Mouse (Mus musculus): ENCODE results near the gene Lrrn2. TPM values are rescaled to one million over a fixed set of nuclear protein-coding genes. Genes with fewer than 3 reads are reported as not detected.

The Lrrn2 gene
- polyA plus RNA-seq, 1 experiment = not detected

DNA sequence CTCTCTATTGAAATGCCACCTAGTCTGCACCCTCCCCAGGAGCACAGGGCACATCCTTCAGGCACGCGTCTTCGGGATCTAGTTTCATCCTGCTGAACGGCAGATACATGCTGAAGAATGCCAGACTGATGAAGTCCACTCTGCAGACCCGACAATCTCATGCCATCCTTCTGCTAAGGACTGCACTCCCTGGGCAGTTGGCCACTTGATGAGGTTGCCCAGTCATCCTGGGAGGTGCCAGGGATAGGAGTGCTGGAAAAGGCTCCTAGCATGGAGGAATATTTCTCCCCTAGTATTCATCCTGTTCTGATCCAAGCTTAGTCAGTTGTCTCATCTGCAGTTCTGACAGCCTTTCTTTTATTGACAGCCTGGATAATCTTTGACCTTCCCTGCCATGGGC lies 20.9 kb downstream of the Lrrn2 start:
- TF ChIP-seq GATA1 (IDR thresholded peaks at IDR 0.05; ENCODE audit: borderline replicate concordance, low read length) (no peak), FLI1 (IDR thresholded peaks at IDR 0.05; ENCODE audit: low read length) (no peak)
- Histone ChIP-seq H3K4me1 (no peaks in the 10 kb centered on the region), H3K9me3 (0 out of 2 replicates have a peak, but pooled peaks cover 3% of the 10 kb centered on the region), H3K4me3 (replicated peaks) (no peak overlapping the region), H3K27me3 (replicated peaks) (peaks cover 69% of the 10 kb centered on the region), H3K36me3 (replicated peaks; ENCODE audit: low read length) (no peaks in the 10 kb centered on the region)

DNA sequence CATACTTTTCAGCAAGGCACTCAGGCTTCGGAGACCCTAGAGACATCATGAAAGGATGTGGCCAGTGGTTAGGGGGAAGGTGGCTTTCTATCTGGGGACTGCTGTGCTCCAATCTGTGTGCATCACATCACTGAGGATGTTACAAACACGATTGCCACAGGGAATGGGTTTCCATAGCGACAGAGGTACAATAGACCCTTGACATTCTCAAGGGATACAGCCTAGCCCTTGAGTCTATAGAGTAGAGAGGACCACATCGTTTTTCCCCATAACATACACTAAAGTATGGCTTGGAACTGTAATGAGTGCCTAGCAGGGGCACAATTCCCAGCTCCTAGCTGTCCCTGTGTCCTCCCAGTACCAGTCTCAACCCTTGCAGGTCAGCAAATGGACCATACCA lies 23.4 kb downstream of the Lrrn2 start:
- H3K4me1 ChIP-seq = no peaks in the 10 kb centered on the region
- H3K27me3 ChIP-seq (replicated peaks) = peaks cover 61% of the 10 kb centered on the region
- no peaks in the 10 kb centered on the region for H3K36me3 ChIP-seq (replicated peaks; ENCODE audit: low read length)
- H3K4me3 ChIP-seq (replicated peaks) = no peak overlapping the region
- TF ChIP-seq FLI1 (IDR thresholded peaks at IDR 0.05; ENCODE audit: low read length) (no peak), GATA1 (IDR thresholded peaks at IDR 0.05; ENCODE audit: borderline replicate concordance, low read length) (no peak)
- H3K9me3 ChIP-seq = peaks cover 8% of the 10 kb centered on the region; the same call in 1 of the 2 replicates

DNA sequence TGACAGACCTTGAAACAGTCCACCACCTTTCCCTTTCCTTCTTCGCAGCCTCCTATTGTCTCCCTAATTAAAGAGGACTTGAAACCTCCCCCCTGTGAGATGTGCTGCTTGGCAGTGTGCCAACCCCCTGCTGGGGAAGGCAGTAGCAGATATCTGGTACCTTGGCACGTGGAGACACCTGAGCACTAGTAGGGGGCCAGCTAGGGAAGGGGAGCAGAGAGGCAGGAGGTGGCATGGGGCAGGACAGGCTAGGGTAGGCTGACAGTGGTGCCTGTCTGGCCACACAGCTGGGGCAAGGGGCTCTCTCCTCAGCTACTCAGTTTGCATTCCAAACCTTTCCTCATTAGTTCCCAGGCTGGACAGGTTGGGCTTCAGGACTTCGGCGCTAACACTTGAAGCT lies 29.0 kb downstream of the Lrrn2 start:
- Histone ChIP-seq H3K36me3 (replicated peaks; ENCODE audit: low read length) (no peaks in the 10 kb centered on the region), H3K9me3 (peaks cover 15% of the 10 kb centered on the region), H3K27me3 (replicated peaks) (peaks cover 57% of the 10 kb centered on the region), H3K4me3 (replicated peaks) (peak overlapping the region; percentile 35), H3K4me1 (no peaks in the 10 kb centered on the region)
- TF ChIP-seq GATA1 (IDR thresholded peaks at IDR 0.05; ENCODE audit: borderline replicate concordance, low read length) = no peak

DNA sequence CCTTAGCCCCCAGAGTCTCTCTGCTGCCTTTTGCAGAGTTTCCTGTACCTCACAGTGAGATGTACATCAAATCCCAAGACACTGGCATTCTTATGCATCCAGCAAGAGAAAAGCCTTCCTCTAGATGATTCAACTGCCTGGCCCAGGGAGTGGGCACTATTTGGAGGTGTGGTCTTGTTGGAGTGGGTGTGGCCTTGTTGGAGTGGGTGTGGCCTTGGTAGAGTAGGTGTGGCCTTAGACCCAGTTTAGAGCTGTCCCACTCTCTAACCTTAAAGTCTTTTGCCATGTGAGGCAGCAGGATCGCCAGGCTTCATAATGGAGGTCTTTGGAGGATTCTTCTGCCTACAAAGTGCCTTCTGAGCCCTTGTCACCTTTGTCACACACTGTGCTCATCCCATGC lies 29.9 kb downstream of the Lrrn2 start:
- Histone ChIP-seq H3K36me3 (replicated peaks; ENCODE audit: low read length) (no peaks in the 10 kb centered on the region), H3K27me3 (replicated peaks) (peaks cover 58% of the 10 kb centered on the region), H3K4me3 (replicated peaks) (no peak overlapping the region), H3K9me3 (peaks cover 12% of the 10 kb centered on the region), H3K4me1 (no peaks in the 10 kb centered on the region)
- TF ChIP-seq GATA1 (IDR thresholded peaks at IDR 0.05; ENCODE audit: borderline replicate concordance, low read length) = no peak
- TF ChIP-seq FLI1 (IDR thresholded peaks at IDR 0.05; ENCODE audit: low read length) = no peak

DNA sequence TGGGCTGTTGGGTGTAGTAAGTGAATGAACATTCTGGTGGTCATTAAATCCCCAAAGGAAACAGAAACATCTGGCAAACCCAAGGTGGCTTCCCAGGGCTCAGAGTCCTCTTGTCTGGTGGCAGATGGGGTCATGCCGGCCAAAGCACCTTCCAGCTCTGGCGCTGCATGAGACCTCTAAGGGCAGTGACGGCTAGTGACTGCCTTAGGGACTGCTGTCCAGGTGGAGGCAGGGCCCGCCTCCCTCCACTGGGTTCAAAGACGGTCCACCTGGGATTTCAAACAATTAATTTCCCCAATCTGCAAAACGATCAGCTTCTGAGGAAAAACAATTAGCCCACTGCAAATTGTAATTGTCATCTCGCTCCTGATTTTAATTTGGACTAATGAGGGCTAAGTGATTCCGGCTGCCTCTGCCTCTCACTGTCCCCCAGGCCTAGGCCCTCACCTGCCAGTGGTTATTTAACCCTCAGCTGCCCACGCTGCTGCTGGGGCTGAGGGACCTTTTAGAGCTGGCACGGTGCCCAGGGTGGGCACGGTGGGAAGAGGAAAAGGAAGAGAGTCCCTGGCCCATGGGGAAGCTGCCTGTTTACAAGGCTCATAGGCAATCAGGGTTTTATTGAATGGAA lies 30.5 kb downstream of the Lrrn2 start:
- peaks cover 62% of the 10 kb centered on the region for H3K27me3 ChIP-seq (replicated peaks)
- no peak for TF ChIP-seq FLI1 (IDR thresholded peaks at IDR 0.05; ENCODE audit: low read length)
- peaks cover 12% of the 10 kb centered on the region for H3K9me3 ChIP-seq
- no peak overlapping the region for H3K4me3 ChIP-seq (replicated peaks)
- no peaks in the 10 kb centered on the region for H3K36me3 ChIP-seq (replicated peaks; ENCODE audit: low read length)
- no peaks in the 10 kb centered on the region for H3K4me1 ChIP-seq

DNA sequence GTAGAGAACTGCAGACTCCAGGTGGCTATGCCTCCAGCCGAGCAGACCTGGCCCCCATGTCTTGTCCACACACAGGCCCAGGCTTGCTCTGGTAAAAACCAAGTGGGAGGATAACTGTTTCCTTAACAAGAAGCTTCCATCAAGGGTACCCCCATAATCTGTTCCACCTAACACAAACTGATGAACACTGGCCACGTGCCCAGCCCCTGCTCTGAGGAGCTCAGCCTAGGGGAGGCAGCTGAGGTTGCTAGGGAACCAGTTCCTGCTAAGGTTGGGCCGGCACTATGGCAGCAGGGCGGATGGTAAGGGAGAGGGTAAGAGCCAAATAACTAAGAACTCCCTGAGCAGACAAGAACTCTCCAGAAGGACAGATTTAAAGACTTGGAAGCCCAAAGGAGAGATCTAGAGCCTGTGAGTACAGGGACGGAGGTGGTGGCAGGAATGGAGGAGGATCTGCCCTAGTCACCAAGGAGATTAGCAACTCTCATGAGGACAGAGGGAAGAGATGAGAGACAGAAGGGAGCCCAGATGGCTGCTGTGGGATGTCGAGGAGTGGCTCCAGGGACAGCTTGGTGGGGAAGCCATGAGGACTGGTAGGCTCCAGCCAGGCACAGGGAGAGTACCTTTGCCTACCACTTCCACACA lies 35.9 kb downstream of the Lrrn2 start:
- no peak for TF ChIP-seq GATA1 (IDR thresholded peaks at IDR 0.05; ENCODE audit: borderline replicate concordance, low read length)
- TF ChIP-seq FLI1 (IDR thresholded peaks at IDR 0.05; ENCODE audit: low read length) = no peak
- H3K4me3 ChIP-seq (replicated peaks) = no peak overlapping the region
- no peaks in the 10 kb centered on the region for H3K36me3 ChIP-seq (replicated peaks; ENCODE audit: low read length)
- no peaks in the 10 kb centered on the region; the same call in 1 of the 2 replicates for H3K4me1 ChIP-seq
- peaks cover 78% of the 10 kb centered on the region for H3K27me3 ChIP-seq (replicated peaks)
- H3K9me3 ChIP-seq = no peaks in the 10 kb centered on the region

DNA sequence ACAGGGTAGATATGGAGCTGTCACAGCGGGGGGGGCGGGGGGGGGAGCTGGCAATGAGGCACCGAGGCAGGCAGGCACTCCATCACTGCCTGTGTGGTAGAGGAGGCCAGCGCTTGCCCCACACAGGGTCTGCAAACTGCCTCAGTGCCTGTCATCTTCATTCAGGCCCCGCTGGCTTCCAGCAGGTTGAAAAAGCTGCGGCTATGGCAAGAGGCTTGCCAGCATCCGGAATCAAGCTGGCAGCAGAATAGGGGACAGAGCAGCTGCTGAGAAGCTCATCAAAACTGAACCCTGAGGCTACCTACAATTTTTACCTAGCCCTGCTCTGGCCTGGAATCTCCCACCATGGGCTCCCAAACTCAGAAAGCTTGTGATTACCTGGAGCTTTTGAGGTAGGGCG lies 37.5 kb downstream of the Lrrn2 start:
- Histone ChIP-seq H3K4me1 (peaks cover 5% of the 10 kb centered on the region; the same call in 1 of the 2 replicates), H3K36me3 (replicated peaks; ENCODE audit: low read length) (no peaks in the 10 kb centered on the region), H3K9me3 (no peaks in the 10 kb centered on the region), H3K27me3 (replicated peaks) (peaks cover 82% of the 10 kb centered on the region), H3K4me3 (replicated peaks) (no peak overlapping the region)
- TF ChIP-seq GATA1 (IDR thresholded peaks at IDR 0.05; ENCODE audit: borderline replicate concordance, low read length) (no peak), FLI1 (IDR thresholded peaks at IDR 0.05; ENCODE audit: low read length) (no peak)

DNA sequence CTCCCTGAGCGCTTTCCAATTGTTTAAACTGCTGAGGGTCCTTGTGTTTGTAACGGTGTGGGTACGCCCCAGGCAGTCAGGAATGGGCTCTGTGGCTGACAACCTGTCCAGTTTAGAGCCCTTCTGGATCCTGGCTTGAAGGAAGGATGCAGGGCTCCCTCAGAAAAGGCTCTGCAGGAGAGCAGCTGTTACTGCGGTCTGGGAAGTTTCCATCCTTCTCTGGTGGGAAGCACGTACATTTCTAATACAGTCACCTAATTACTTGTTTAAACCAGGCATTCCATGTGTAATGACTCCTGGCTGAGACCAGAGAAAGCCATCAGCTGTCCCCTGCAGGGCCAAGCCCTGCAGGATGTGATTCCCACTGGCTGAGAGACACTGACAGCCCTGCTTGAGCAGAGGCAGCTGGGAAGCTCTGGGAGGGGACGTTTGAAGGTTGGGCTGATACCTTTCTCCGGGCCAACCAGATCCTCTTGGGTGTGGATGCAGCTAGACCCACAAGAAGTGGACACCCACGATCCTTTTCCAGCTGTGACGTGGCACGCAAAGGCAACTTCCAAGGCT lies 38.1 kb downstream of the Lrrn2 start:
- peaks cover 5% of the 10 kb centered on the region; the same call in 1 of the 2 replicates for H3K4me1 ChIP-seq
- peaks cover 83% of the 10 kb centered on the region for H3K27me3 ChIP-seq (replicated peaks)
- TF ChIP-seq GATA1 (IDR thresholded peaks at IDR 0.05; ENCODE audit: borderline replicate concordance, low read length) = no peak
- TF ChIP-seq FLI1 (IDR thresholded peaks at IDR 0.05; ENCODE audit: low read length) = no peak
- no peaks in the 10 kb centered on the region for H3K9me3 ChIP-seq
- no peaks in the 10 kb centered on the region for H3K36me3 ChIP-seq (replicated peaks; ENCODE audit: low read length)
- H3K4me3 ChIP-seq (replicated peaks) = no peak overlapping the region

DNA sequence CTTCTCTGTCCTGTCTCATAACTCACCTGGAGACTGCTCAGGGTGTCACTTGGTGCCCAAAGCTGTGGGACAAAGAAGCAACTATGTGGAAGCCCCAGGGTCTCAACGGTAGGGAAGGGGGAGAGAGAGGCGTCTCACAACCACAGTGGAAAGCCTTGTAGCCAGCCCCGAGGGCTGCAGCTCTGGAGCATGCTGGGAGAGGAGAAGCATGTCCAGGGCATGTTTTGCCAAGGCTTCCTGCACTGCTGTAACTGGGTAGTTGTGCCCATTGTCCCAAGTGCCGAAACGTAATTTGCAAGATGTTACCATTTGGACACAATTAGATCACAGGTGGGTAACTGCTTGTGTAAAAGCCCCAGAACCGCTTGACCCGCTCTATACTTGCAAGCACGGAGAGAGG lies 39.2 kb downstream of the Lrrn2 start:
- no peaks in the 10 kb centered on the region for H3K36me3 ChIP-seq (replicated peaks; ENCODE audit: low read length)
- no peaks in the 10 kb centered on the region for H3K9me3 ChIP-seq
- TF ChIP-seq GATA1 (IDR thresholded peaks at IDR 0.05; ENCODE audit: borderline replicate concordance, low read length) (no peak), FLI1 (IDR thresholded peaks at IDR 0.05; ENCODE audit: low read length) (no peak)

DNA sequence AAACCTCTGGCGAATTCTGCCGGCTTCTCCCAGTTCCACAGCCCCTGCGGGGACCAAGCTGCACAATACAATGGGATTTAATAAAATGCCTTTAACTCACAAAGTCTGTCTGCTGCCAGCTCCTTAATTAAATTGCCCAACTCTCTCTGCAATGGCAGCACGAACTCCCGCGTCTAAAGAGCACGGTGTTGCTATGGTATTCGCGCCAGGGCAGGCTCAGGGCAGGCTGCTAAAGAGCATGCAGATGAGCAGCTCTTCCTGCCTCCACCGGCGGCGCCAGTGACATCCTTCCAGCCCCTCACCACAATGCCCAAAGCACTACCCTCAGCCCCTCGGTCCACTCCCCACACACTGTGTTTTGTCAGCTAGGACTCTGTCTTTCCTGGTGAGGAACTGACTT lies 41.0 kb downstream of the Lrrn2 start:
- Histone ChIP-seq H3K36me3 (replicated peaks; ENCODE audit: low read length) (no peaks in the 10 kb centered on the region), H3K27me3 (replicated peaks) (peaks cover 72% of the 10 kb centered on the region), H3K9me3 (no peaks in the 10 kb centered on the region)

More for the DNA sequence above, 39.2 kb downstream of the Lrrn2 start:
- H3K4me3 ChIP-seq (replicated peaks) = no peak overlapping the region
- peaks cover 5% of the 10 kb centered on the region; the same call in 1 of the 2 replicates for H3K4me1 ChIP-seq
- H3K27me3 ChIP-seq (replicated peaks) = peaks cover 79% of the 10 kb centered on the region

More for the DNA sequence above, 41.0 kb downstream of the Lrrn2 start:
- H3K4me1 ChIP-seq = peaks cover 5% of the 10 kb centered on the region; the same call in 1 of the 2 replicates
- peak overlapping the region; percentile 34 for H3K4me3 ChIP-seq (replicated peaks)
- TF ChIP-seq FLI1 (IDR thresholded peaks at IDR 0.05; ENCODE audit: low read length) = no peak
- no peak for TF ChIP-seq GATA1 (IDR thresholded peaks at IDR 0.05; ENCODE audit: borderline replicate concordance, low read length)
